Mouse (Mus musculus) heart, embryonic 16.5 days (tissue): ENCODE measurements at regions not wholly inside any gene's neighbourhood (a gene's known extent, or its start where the extent isn't known, plus 50 kb on each side); places are given as distances from the start of the nearest gene placed in this dataset.

Experiments used
- ATAC-seq: fragments of 200-750 bp; cut with Nextera tagmentation; replicated peaks from 2 replicates; pipeline ENCODE4 v1.8.0; 2017; ENCODE audit warnings: moderate number of reproducible peaks; ENCODE audit not compliant: insufficient read depth, low FRiP score; ENCODE audit errors: extremely low read depth
- H3K27ac ChIP-seq: fragments of 300-500 bp; sonication (generic); 2 replicates; pipeline ENCODE4 v1.5.1; 2014; ENCODE audit warnings: mild to moderate bottlenecking, low read length, control low read depth, moderate library complexity
- H3K27me3 ChIP-seq: fragments of 300-500 bp; sonication (generic); 2 replicates; pipeline ENCODE4 v1.6.1; 2014; ENCODE audit warnings: low read length, mixed read lengths; ENCODE audit not compliant: control insufficient read depth, insufficient read depth
- H3K36me3 ChIP-seq: fragments of 300-500 bp; sonication (generic); 2 replicates; pipeline ENCODE4 v1.6.1; 2014; ENCODE audit not compliant: control insufficient read depth, insufficient read depth
- H3K4me1 ChIP-seq: fragments of 300-500 bp; sonication (generic); 2 replicates; pipeline ENCODE4 v1.6.1; 2014; ENCODE audit warnings: low read length, mixed read lengths; ENCODE audit not compliant: control insufficient read depth, insufficient read depth
- H3K4me2 ChIP-seq: fragments of 300-500 bp; sonication (generic); 2 replicates; pipeline ENCODE4 v1.6.1; 2014; ENCODE audit warnings: low read depth, mild to moderate bottlenecking, control low read depth, low read length
- H3K4me3 ChIP-seq: fragments of 300-500 bp; sonication (generic); 2 replicates; pipeline ENCODE4 v1.5.1; 2014; ENCODE audit warnings: mild to moderate bottlenecking, control low read depth, low read length
- H3K9ac ChIP-seq: fragments of 300-500 bp; sonication (generic); 2 replicates; pipeline ENCODE4 v1.6.1; 2014; ENCODE audit warnings: low read length, control low read depth
- H3K9me3 ChIP-seq: fragments of 300-500 bp; sonication (generic); replicated peaks from 2 replicates; pipeline ENCODE4 v1.6.1; 2016; ENCODE audit warnings: low read length; ENCODE audit not compliant: control insufficient read depth
- WGBS: fragments of 180-500 bp; shearing (Covaris S2); extraction: QIAGEN DNeasy Blood & Tissue Kit; methylation state at CpG from one replicate; pipeline ENCODE4 v1.1.7; 2014; 5-methylcytosine and 5-hydroxymethylcytosine counted together

DNA sequence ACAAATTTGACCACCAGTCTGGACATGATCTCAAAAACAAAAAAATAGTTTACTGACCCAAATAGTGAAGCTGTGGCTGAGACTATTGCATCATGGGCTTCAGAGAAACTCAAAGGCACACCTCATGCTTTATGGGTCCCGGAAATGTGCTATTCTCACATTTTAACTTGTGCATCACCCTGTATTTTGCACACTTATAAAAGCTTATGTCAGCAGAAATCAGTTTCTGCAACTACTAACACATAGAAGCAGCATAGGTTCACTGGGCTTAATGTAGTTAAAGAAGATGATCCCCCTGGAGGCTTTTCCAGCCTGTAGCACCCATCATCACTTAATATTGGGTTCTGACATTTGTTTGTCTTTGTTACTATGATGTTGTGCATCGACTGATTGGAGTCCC, 61.0 kb upstream of the Dnajc24 start:
- ATAC-seq: no peak
- H3K9me3 ChIP-seq: no peaks in the 10 kb centered on the region
- no peak overlapping the region for H3K27ac ChIP-seq
- H3K36me3 ChIP-seq: no peaks in the 10 kb centered on the region
- 74% methylated on average over 2 of the region's 2 CpGs for WGBS
- no peak overlapping the region for H3K4me3 ChIP-seq
- H3K9ac ChIP-seq: no peak overlapping the region
- H3K4me2 ChIP-seq: no peak overlapping the region
- no peaks in the 10 kb centered on the region for H3K27me3 ChIP-seq
- no peaks in the 10 kb centered on the region for H3K4me1 ChIP-seq
